Mouse (Mus musculus): ENCODE data around the gene Cog6. TPM values are rescaled to one million over a fixed set of nuclear protein-coding genes. Genes with fewer than 3 reads are reported as not detected.

Cog6 gene
- polyA plus RNA-seq, 1 experiment from 2014 or later = 13.0 TPM

GRCm38 (mm10) chr3:52947444-52947843 lies 69.6 kb downstream of the Cog6 start:
- no peaks in the 10 kb centered on the region for H3K9me3 ChIP-seq (replicated peaks; ENCODE audit: control insufficient read depth, low read length)
- H3K27ac ChIP-seq (ENCODE audit: low read length) = no peak overlapping the region
- H3K4me1 ChIP-seq (ENCODE audit: control insufficient read depth, low read depth, low read length) = no peaks in the 10 kb centered on the region
- H3K4me2 ChIP-seq (ENCODE audit: low read depth, low read length) = no peak overlapping the region
- no peaks in the 10 kb centered on the region for H3K36me3 ChIP-seq (ENCODE audit: control insufficient read depth, insufficient read depth)
- ATAC-seq (ENCODE audit: low read depth) = no peak
- no peak overlapping the region for H3K9ac ChIP-seq (ENCODE audit: low read depth, low read length)
- 60% methylated on average over 5 of the region's 5 CpGs for WGBS (ENCODE audit: insufficient replicate concordance)
- H3K4me3 ChIP-seq (ENCODE audit: low read depth, low read length) = no peak overlapping the region
- no peaks in the 10 kb centered on the region for H3K27me3 ChIP-seq (ENCODE audit: control insufficient read depth, insufficient read depth, low read depth, low read length)

- 57% methylated on average over 10 of the region's 10 CpGs for WGBS (ENCODE audit: insufficient replicate concordance)
- no peak overlapping the region for H3K9ac ChIP-seq (ENCODE audit: low read depth, low read length)
These were observed 76.1 kb downstream of the Cog6 start for GRCm38 (mm10) chr3:52940832-52941468.

GRCm38 (mm10) chr3:52938398-52938797 lies 78.6 kb downstream of the Cog6 start:
- 49% methylated on average over 5 of the region's 5 CpGs for WGBS (ENCODE audit: insufficient replicate concordance)
- H3K27me3 ChIP-seq (ENCODE audit: control insufficient read depth, insufficient read depth, low read depth, low read length) = no peaks in the 10 kb centered on the region
- ATAC-seq (ENCODE audit: low read depth) = no peak
- H3K36me3 ChIP-seq (ENCODE audit: control insufficient read depth, insufficient read depth) = no peaks in the 10 kb centered on the region
- H3K4me1 ChIP-seq (ENCODE audit: control insufficient read depth, low read depth, low read length) = no peaks in the 10 kb centered on the region
- H3K27ac ChIP-seq (ENCODE audit: low read length) = no peak overlapping the region
- no peak overlapping the region for H3K4me3 ChIP-seq (ENCODE audit: low read depth, low read length)
- no peak overlapping the region for H3K9ac ChIP-seq (ENCODE audit: low read depth, low read length)
- no peak overlapping the region for H3K4me2 ChIP-seq (ENCODE audit: low read depth, low read length)
- H3K9me3 ChIP-seq (replicated peaks; ENCODE audit: control insufficient read depth, low read length) = no peaks in the 10 kb centered on the region

More at GRCm38 (mm10) chr3:52940832-52941468, 76.1 kb downstream of the Cog6 start:
- Histone ChIP-seq H3K4me3 (ENCODE audit: low read depth, low read length) (no peak overlapping the region), H3K27me3 (ENCODE audit: control insufficient read depth, insufficient read depth, low read depth, low read length) (no peaks in the 10 kb centered on the region), H3K9me3 (replicated peaks; ENCODE audit: control insufficient read depth, low read length) (no peaks in the 10 kb centered on the region), H3K4me1 (ENCODE audit: control insufficient read depth, low read depth, low read length) (no peaks in the 10 kb centered on the region), H3K36me3 (ENCODE audit: control insufficient read depth, insufficient read depth) (no peaks in the 10 kb centered on the region), H3K27ac (ENCODE audit: low read length) (no peak overlapping the region), H3K4me2 (ENCODE audit: low read depth, low read length) (no peak overlapping the region)
- no peak for ATAC-seq (ENCODE audit: low read depth)

GRCm38 (mm10) chr3:52937739-52938306 lies 79.2 kb downstream of the Cog6 start:
- no peak overlapping the region for H3K9ac ChIP-seq (ENCODE audit: low read depth, low read length)
- no peaks in the 10 kb centered on the region for H3K36me3 ChIP-seq (ENCODE audit: control insufficient read depth, insufficient read depth)
- no peaks in the 10 kb centered on the region for H3K9me3 ChIP-seq (replicated peaks; ENCODE audit: control insufficient read depth, low read length)
- H3K4me3 ChIP-seq (ENCODE audit: low read depth, low read length) = no peak overlapping the region
- no peak for ATAC-seq (ENCODE audit: low read depth)
- no peaks in the 10 kb centered on the region for H3K4me1 ChIP-seq (ENCODE audit: control insufficient read depth, low read depth, low read length)
- no peaks in the 10 kb centered on the region for H3K27me3 ChIP-seq (ENCODE audit: control insufficient read depth, insufficient read depth, low read depth, low read length)
- H3K27ac ChIP-seq (ENCODE audit: low read length) = no peak overlapping the region
- no peak overlapping the region for H3K4me2 ChIP-seq (ENCODE audit: low read depth, low read length)
- 55% methylated on average over 6 of the region's 6 CpGs for WGBS (ENCODE audit: insufficient replicate concordance)

- H3K4me1 ChIP-seq (ENCODE audit: control insufficient read depth, low read depth, low read length) = no peaks in the 10 kb centered on the region
- no peak overlapping the region for H3K4me3 ChIP-seq (ENCODE audit: low read depth, low read length)
- H3K9me3 ChIP-seq (replicated peaks; ENCODE audit: control insufficient read depth, low read length) = no peaks in the 10 kb centered on the region
- H3K27me3 ChIP-seq (ENCODE audit: control insufficient read depth, insufficient read depth, low read depth, low read length) = no peaks in the 10 kb centered on the region
- H3K36me3 ChIP-seq (ENCODE audit: control insufficient read depth, insufficient read depth) = no peaks in the 10 kb centered on the region
- no peak overlapping the region for H3K9ac ChIP-seq (ENCODE audit: low read depth, low read length)
- WGBS (ENCODE audit: insufficient replicate concordance) = 48% methylated on average over 2 of the region's 2 CpGs
- no peak for ATAC-seq (ENCODE audit: low read depth)
- no peak overlapping the region for H3K4me2 ChIP-seq (ENCODE audit: low read depth, low read length)
- no peak overlapping the region for H3K27ac ChIP-seq (ENCODE audit: low read length)
These were observed 85.1 kb downstream of the Cog6 start for GRCm38 (mm10) chr3:52931956-52932355.

Other genes with a start within 250 kb of the Cog6 start
- 4.8 and 5.5 TPM in 2 replicates for gene Lhfp, start 24.3 kb upstream of the Cog6 start, polyA plus RNA-seq (2015; fragmentation: Nextera tagmentation; extraction: Ambion mirVana)

Data from liver, embryonic 16.5 days (tissue).